In the genomic region with DNA sequence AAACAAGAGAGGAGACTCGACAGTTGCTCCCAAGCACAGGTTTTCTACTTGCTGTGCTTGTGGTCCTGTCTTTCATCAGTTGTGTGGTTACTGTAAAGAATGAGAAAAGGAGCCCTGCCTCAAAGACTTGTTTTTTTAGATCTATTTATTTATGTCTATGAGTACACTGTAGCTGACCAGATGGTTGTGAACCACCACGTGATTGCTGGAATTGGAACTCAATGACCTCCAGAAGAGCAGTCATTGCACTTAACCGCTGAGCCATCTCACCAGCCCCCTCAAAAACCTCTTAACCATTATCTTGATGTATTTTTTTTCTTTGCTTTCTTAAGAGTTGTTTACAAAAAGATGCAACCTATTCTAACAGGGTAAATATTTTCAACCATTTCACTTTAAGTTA, we compare ENCODE assay signal across 22 mouse cellular contexts.
"Had no signal": no experiment of that assay in that cellular context is flagged by ENCODE, and none has a peak within 500 bp of the region (broad histone marks: within the 10 kb centered on the region; RNA-seq: fewer than 3 reads in every experiment).

No protein-coding gene starts in this region.

- H3K9me3 ChIP-seq: kidney, embryonic 15.5 days; liver, embryonic 12.5 days; liver, embryonic 15.5 days; lung, embryonic 15.5 days; midbrain, embryonic 13.5 days had no signal

- ATAC-seq: liver, embryonic 12.5 days; midbrain, embryonic 13.5 days; midbrain, embryonic 16.5 days had no signal

- H3K27me3 ChIP-seq: kidney, embryonic 15.5 days; liver, embryonic 12.5 days; liver, embryonic 15.5 days; lung, embryonic 15.5 days; megakaryocyte, embryonic 14.5 days; midbrain, embryonic 13.5 days had no signal

- DNase-seq: kidney, adult 11 months; kidney, postnatal 25 days; layer of hippocampus, postnatal 36 days; lung, adult 18-20 months; lung, postnatal 10 days; lung, postnatal 36 days; right cerebral cortex, adult 18-20 months; right cerebral cortex, postnatal 14 days; right cerebral cortex, postnatal 4 days; thymus, adult 2 months; thymus, postnatal 14 days; thymus, postnatal 4 days had no signal

- H3K27ac ChIP-seq: kidney, embryonic 15.5 days; left cerebral cortex, adult 2 months; liver, embryonic 12.5 days; liver, embryonic 15.5 days; lung, embryonic 15.5 days; midbrain, embryonic 10.5 days; midbrain, embryonic 13.5 days; stomach, postnatal 0 days had no signal

- H3K4me3 ChIP-seq: kidney, embryonic 15.5 days; left cerebral cortex, adult 2 months; liver, embryonic 12.5 days; liver, embryonic 15.5 days; lung, embryonic 15.5 days; megakaryocyte, embryonic 14.5 days; midbrain, embryonic 10.5 days; midbrain, embryonic 13.5 days had no signal

- H3K4me2 ChIP-seq: kidney, embryonic 15.5 days; liver, embryonic 12.5 days; liver, embryonic 15.5 days; lung, embryonic 15.5 days; midbrain, embryonic 13.5 days had no signal

- H3K9ac ChIP-seq: kidney, embryonic 15.5 days; liver, embryonic 12.5 days; liver, embryonic 15.5 days; lung, embryonic 15.5 days; midbrain, embryonic 13.5 days had no signal
